Mouse (Mus musculus) liver (tissue): ENCODE data around the gene Apc2.
"Not testable (repeated sequence)": the region's sequence is repeated elsewhere in the genome, so short reads cannot be mapped to it uniquely, and the experiment has no call there.

Source experiments
- DNase-seq: peaks from one replicate; pipeline ENCODE4 v3.0.0-alpha.2; 2020; ENCODE audit warnings: mixed read lengths

Apc2 gene

GRCm38 (mm10) chr10:80345122-80345521 is 49.3 kb downstream of the Apc2 start:
- DNase-seq, result peak; percentile 92

GRCm38 (mm10) chr10:80345929-80346328 is 50.2 kb downstream of the Apc2 start:
- not testable (repeated sequence) for DNase-seq

GRCm38 (mm10) chr10:80347514-80347967 is 51.8 kb downstream of the Apc2 start:
- peak; percentile 33 for DNase-seq

GRCm38 (mm10) chr10:80348244-80348781 is 52.5 kb downstream of the Apc2 start, which contains the start of gene Adamtsl5:
Gene Adamtsl5, minus strand, starts transcription at chr10:80348412.
- DNase-seq, result peak; percentile 82

- peak; percentile 31 for DNase-seq
Observed at GRCm38 (mm10) chr10:80348981-80349380, 53.2 kb downstream of the Apc2 start.

GRCm38 (mm10) chr10:80350292-80350691 is 54.5 kb downstream of the Apc2 start:
- DNase-seq, result peak; percentile 87

- DNase-seq, result peak; percentile 30
Observed at GRCm38 (mm10) chr10:80351896-80352295, 56.1 kb downstream of the Apc2 start.

DNA sequence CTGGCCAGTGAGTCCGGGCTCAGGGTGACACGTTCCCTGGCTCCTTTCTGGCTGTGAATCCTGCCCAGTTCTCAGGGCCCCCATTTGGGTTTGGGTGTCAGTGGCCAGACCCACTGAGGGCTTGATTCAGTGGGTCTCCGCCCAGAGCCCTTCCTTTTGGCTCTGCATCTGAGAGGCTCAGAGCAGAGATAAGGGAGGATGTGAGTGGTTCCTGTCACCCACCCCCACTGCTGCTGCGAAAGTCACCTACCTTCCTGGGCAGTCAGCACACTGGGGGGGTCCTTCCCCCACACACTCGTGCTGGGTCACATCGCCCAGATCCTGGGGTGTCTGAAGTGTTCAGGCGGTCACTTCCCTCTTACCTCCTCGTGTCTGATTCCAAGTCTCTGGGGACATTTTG is 57.0 kb downstream of the Apc2 start:
- DNase-seq, result no peak

GRCm38 (mm10) chr10:80355431-80355830 is 59.7 kb downstream of the Apc2 start:
- no peak for DNase-seq

- no peak for DNase-seq
Observed at GRCm38 (mm10) chr10:80356001-80356682, 60.4 kb downstream of the Apc2 start, which contains the start of gene Plk5. Gene Plk5, plus strand, starts transcription at chr10:80356459.

GRCm38 (mm10) chr10:80356737-80357136 is 61.0 kb downstream of the Apc2 start:
- DNase-seq, result no peak

DNA sequence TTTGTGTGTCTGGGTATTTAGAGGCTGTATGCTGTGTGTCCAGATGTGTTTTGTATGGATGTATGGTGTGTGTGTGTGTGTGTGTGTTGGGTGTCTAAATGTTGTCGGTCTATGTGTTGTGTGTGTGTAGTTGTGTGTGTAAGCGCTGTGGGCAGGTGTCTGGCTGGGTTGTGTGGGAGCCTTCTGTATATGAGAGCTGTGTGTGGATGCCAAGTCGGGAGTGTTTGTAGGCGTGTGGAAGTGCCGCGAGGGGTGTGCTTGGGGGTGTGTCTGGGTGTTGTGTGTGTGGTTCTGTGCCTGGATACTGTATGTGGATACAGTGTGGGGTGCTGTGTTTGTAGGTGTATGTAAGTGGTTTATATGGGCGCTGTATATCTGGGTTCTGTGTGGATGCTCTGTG is 61.6 kb downstream of the Apc2 start:
- DNase-seq, result no peak

DNA sequence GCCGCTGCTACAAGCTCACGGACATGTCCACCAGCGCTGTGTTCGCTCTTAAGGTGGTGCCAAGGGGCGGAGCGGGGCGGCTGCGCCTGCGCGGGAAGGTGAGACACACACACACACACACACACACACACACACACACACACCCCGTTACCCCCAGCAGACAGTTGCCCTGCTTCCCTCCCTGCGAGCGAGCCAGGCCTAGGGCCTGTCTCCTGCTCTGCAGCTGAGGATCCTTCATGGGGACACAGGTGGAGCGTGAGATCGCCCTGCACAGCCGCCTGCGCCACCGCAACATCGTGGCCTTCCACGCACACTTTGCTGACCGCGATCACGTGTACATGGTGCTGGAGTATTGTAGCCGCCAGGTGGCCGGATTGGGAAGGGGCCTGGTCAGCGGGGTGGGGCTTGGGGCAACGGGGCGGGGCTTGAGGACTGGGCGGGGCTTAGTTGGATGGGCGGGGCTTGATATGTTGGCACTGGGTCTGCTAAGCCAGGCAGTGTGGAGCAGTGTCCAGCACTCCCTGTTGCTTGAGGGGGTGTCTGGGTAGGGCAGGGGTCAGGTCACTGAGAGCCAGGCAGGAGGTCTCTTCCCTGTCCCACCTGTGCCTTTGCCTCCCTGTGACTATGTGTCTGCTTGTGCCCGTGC is 62.3 kb downstream of the Apc2 start:
- DNase-seq, result peak; percentile 26

DNA sequence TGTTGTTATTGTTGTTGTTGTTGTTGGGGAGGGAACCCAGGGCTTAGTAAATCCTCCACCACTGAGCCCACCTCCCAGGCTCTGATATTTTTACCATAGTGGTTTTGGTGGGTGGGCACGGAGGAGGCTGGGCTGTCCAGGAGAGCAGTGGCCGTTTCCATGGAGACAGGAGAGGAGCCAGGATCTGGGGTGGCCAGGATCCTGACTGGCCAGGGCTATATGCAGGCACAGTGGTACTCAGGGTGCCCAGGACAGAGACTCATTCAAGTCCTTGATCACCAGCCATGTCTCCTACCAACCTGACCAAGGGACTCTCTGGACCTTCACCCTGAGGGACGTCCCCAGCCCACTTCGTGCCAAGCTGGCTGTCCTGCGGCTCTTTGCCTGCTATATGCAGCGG is 68.0 kb downstream of the Apc2 start:
- no peak for DNase-seq

GRCm38 (mm10) chr10:80365736-80366135 is 70.0 kb downstream of the Apc2 start:
- no peak for DNase-seq
